ENCODE assay signal across 20 mouse cellular contexts in genomic region chr17:29422337-29422736, GRCm38 (mm10).
DNase-seq lines count a peak whose midpoint lies in the region; ATAC-seq and TF ChIP-seq lines count a peak whose summit lies in the region.
"Had no signal": no experiment of that assay in that cellular context is flagged by ENCODE, and none has a peak within 500 bp of the region (broad histone marks: within the 10 kb centered on the region; RNA-seq: fewer than 3 reads in every experiment).

No protein-coding gene starts in this region.

- H3K9me3 ChIP-seq in kidney, postnatal 0 days (replicated peaks; ENCODE audit: low read length), result no peaks in the 10 kb centered on the region
- no peaks in the 10 kb centered on the region for H3K9me3 ChIP-seq in kidney, embryonic 15.5 days (replicated peaks)
- no peaks in the 10 kb centered on the region for H3K9me3 ChIP-seq in midbrain, postnatal 0 days (ENCODE audit: low read length)
- no peaks in the 10 kb centered on the region for H3K9me3 ChIP-seq in midbrain, embryonic 13.5 days
- H3K9me3 ChIP-seq: embryonic facial prominence, embryonic 10.5 days; forebrain, embryonic 15.5 days; hindbrain, embryonic 13.5 days; liver, embryonic 13.5 days had no signal

- no peaks in the 10 kb centered on the region for H3K36me3 ChIP-seq in kidney, postnatal 0 days (ENCODE audit: insufficient read depth, low read length)
- no peaks in the 10 kb centered on the region for H3K36me3 ChIP-seq in kidney, embryonic 15.5 days
- H3K36me3 ChIP-seq in midbrain, postnatal 0 days (ENCODE audit: insufficient read depth, low read length), result no peaks in the 10 kb centered on the region
- no peaks in the 10 kb centered on the region for H3K36me3 ChIP-seq in midbrain, embryonic 13.5 days
- H3K36me3 ChIP-seq: embryonic facial prominence, embryonic 10.5 days; forebrain, embryonic 15.5 days; hindbrain, embryonic 13.5 days; liver, embryonic 13.5 days had no signal

- H3K4me2 ChIP-seq in kidney, postnatal 0 days (ENCODE audit: low read length), result no peak overlapping the region
- no peak overlapping the region for H3K4me2 ChIP-seq in kidney, embryonic 15.5 days
- H3K4me2 ChIP-seq in midbrain, postnatal 0 days (ENCODE audit: low read depth, low read length, poor library complexity, severe bottlenecking), result no peak overlapping the region
- H3K4me2 ChIP-seq in midbrain, embryonic 13.5 days (replicated peaks), result no peak overlapping the region
- H3K4me2 ChIP-seq: forebrain, embryonic 15.5 days; hindbrain, embryonic 13.5 days; liver, embryonic 13.5 days; midbrain, embryonic 11.5 days had no signal

- no peak overlapping the region for H3K9ac ChIP-seq in kidney, postnatal 0 days (ENCODE audit: low read depth, low read length)
- no peak overlapping the region for H3K9ac ChIP-seq in kidney, embryonic 15.5 days
- H3K9ac ChIP-seq in midbrain, postnatal 0 days (replicated peaks; ENCODE audit: low read length, poor library complexity, severe bottlenecking), result no peak overlapping the region
- H3K9ac ChIP-seq in midbrain, embryonic 13.5 days (replicated peaks), result no peak overlapping the region
- H3K9ac ChIP-seq: forebrain, embryonic 15.5 days; hindbrain, embryonic 13.5 days; liver, embryonic 13.5 days had no signal

- WGBS in kidney, postnatal 0 days, result 89% methylated on average over 6 of the region's 6 CpGs
- WGBS in kidney, embryonic 15.5 days, result 94% methylated on average over 6 of the region's 6 CpGs
- WGBS in midbrain, postnatal 0 days, result 84% methylated on average over 6 of the region's 6 CpGs
- 86% methylated on average over 6 of the region's 6 CpGs for WGBS in midbrain, embryonic 13.5 days

- DNase-seq in CD4-positive, CD25-positive, alpha-beta regulatory T cell, adult 2 months (ENCODE audit: low read depth, low spot score), result peak; percentile 31
- DNase-seq in kidney, postnatal 0 days (ENCODE audit: low spot score), result no peak
- no peak for DNase-seq in midbrain, postnatal 0 days (ENCODE audit: low spot score)
- no peak for DNase-seq in left cerebral cortex, adult 18-20 months (ENCODE audit: low spot score in 2 of 2)
- DNase-seq in thymus, postnatal 25 days, result no peak
- DNase-seq: adrenal gland, adult 8-10 months; cerebellum, adult 2 months; kidney, adult 11 months; kidney, postnatal 36 days; liver, embryonic 13.5 days; right cerebral cortex, postnatal 4 days; thymus, postnatal 4 days had no signal

- H3K4me1 ChIP-seq in kidney, postnatal 0 days (replicated peaks; ENCODE audit: insufficient read depth, low read length), result no peaks in the 10 kb centered on the region
- no peaks in the 10 kb centered on the region for H3K4me1 ChIP-seq in kidney, embryonic 15.5 days
- no peaks in the 10 kb centered on the region for H3K4me1 ChIP-seq in midbrain, postnatal 0 days (ENCODE audit: insufficient read depth, low read length)
- H3K4me1 ChIP-seq in midbrain, embryonic 13.5 days (replicated peaks), result no peaks in the 10 kb centered on the region; the same call in 1 of the 2 replicates
- H3K4me1 ChIP-seq: forebrain, embryonic 15.5 days; hindbrain, embryonic 13.5 days had no signal

- H3K27me3 ChIP-seq in kidney, postnatal 0 days (ENCODE audit: insufficient read depth, low read length), result no peaks in the 10 kb centered on the region
- H3K27me3 ChIP-seq in kidney, embryonic 15.5 days, result no peaks in the 10 kb centered on the region
- H3K27me3 ChIP-seq in midbrain, postnatal 0 days (ENCODE audit: insufficient read depth, low read length), result no peaks in the 10 kb centered on the region
- H3K27me3 ChIP-seq in midbrain, embryonic 13.5 days, result no peaks in the 10 kb centered on the region
- H3K27me3 ChIP-seq: forebrain, embryonic 15.5 days; hindbrain, embryonic 13.5 days had no signal

- TF ChIP-seq CTCF in kidney, postnatal 0 days (IDR thresholded peaks at IDR 0.05; ENCODE audit: low read depth), result peak; percentile 49
- TF ChIP-seq CTCF in midbrain, postnatal 0 days (IDR thresholded peaks at IDR 0.05), result peak; percentile 50

- H3K27ac ChIP-seq in kidney, postnatal 0 days, result no peak overlapping the region
- no peak overlapping the region for H3K27ac ChIP-seq in kidney, embryonic 15.5 days
- no peak overlapping the region for H3K27ac ChIP-seq in midbrain, postnatal 0 days (ENCODE audit: low read depth, low read length)
- no peak overlapping the region for H3K27ac ChIP-seq in midbrain, embryonic 13.5 days
- H3K27ac ChIP-seq: forebrain, embryonic 15.5 days; hindbrain, embryonic 13.5 days; macrophage had no signal

- ATAC-seq in CD4-positive, CD25-positive, alpha-beta regulatory T cell, adult 4 months, result no peak
- ATAC-seq in kidney, postnatal 0 days (replicated peaks; ENCODE audit: low FRiP score, low read depth), result no peak
- ATAC-seq in kidney, embryonic 15.5 days (replicated peaks; ENCODE audit: low FRiP score), result no peak
- no peak for ATAC-seq in midbrain, postnatal 0 days (ENCODE audit: low FRiP score)
- ATAC-seq in midbrain, embryonic 13.5 days, result no peak
- ATAC-seq: forebrain, embryonic 15.5 days had no signal

- H3K4me3 ChIP-seq in kidney, postnatal 0 days (replicated peaks; ENCODE audit: low read depth, low read length), result no peak overlapping the region
- H3K4me3 ChIP-seq in kidney, embryonic 15.5 days (replicated peaks), result no peak overlapping the region
- no peak overlapping the region for H3K4me3 ChIP-seq in midbrain, postnatal 0 days (ENCODE audit: low read depth, low read length)
- H3K4me3 ChIP-seq in midbrain, embryonic 13.5 days (replicated peaks), result no peak overlapping the region
- H3K4me3 ChIP-seq: embryonic facial prominence, embryonic 10.5 days; forebrain, embryonic 15.5 days; hindbrain, embryonic 13.5 days; liver, embryonic 13.5 days had no signal
